Mouse (Mus musculus): Measurements from ENCODE around the gene Tfcp2.

The Tfcp2 gene

GRCm38 (mm10) chr15:100448572-100448971 lies 103.2 kb downstream of the Tfcp2 start:
- no peak for DNase-seq (ENCODE audit: extremely low spot score, low spot score)
